Mouse (Mus musculus) cerebellum, adult 18-20 months (tissue): ENCODE data around the gene Ddr2.
A peak's percentile ranks its signal among the peaks of the same experiment; 100 is the strongest.

ENCODE experiments used
- DNase-seq, 2 experiments: peaks; one replicate each; pipeline ENCODE4 v3.0.0; 2021

The Ddr2 gene

DNA sequence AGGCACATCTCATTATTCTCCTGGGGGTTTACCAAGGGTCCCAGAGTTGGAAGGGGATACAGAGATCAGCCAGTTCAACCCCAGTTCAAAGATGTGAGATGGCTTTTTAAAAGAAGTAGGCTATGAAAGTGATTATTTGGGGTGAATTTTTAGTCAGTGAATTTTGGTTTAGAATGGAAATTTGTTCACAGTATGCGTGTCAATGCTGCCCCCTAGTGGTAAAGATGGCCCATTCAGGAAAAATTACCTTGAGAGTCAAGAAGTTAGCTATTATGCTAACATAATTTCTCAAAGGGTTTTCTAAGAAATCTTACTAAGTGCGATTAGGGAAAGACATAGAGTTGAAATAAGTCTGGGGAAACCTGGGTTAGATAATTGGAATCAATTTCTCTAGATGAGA lies 171.2 kb downstream of the Ddr2 start:
- DNase-seq, result peak; percentile 41 to 55

- DNase-seq, result peak; percentile 68 to 72
Measured at GRCm38 (mm10) chr1:169934005-169934725, 176.4 kb downstream of the Ddr2 start.

DNA sequence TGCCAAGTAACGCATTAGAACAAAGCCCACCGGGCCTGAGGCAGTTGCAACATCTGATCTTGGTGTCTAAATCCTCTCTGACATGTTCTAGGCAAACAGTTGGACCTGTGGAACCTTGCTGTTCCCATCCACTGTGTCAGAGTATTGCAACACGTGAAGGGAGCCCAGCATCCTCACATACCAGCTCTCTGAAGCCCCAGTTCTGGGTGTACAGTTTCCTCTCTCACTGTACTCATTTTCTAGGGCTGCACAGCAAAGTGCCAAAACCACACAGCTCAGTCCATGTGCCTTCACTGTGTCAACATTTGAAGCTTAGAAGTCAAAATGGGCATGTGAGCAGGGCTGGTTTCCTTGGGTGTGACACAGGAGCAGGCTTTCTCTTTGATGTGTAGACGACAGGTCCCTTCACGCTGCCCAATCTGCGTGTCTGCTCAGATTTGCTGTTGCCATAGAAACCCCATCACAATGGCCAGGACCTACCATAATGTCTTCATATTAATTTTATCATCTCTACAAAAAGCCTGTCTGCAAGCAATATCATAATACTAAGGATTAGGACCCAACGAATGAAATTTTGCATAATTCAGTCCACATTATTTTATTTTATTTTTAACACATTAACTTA lies 178.3 kb downstream of the Ddr2 start:
- DNase-seq, result no peak

- DNase-seq, result no peak
Measured at GRCm38 (mm10) chr1:169931698-169932097, 178.9 kb downstream of the Ddr2 start.

DNA sequence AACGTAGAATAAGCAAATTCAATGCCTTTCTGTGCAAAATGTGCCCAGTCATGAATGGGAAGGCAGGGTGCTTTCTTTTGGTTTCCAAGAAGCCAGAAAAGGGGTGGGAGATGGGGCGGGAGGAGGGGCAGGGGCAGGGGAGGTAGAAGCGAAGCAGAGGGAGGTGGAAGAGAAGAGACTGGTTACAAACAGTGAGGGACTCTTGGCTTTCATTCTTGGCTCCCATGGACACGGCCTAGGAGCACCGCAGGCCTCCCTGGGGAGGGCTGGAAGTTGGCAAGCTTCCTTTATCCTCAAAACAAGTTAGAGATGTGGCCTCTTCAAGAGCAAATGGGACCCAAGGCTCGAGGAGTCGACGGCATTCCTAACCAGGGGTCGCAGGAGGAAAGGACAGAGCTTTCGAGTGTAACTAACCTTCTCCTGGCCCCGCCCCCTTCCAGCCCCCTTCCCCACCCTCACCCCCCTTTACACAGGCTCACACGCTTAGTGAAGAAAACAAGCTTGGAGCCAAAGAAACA lies 182.0 kb downstream of the Ddr2 start, which contains the start of gene Ccdc190:
Gene Ccdc190, plus strand, starts transcription at position 195 of the 518 bp plus-strand sequence.
- peak in 1 of 2 experiments; percentile 14 for DNase-seq

DNA sequence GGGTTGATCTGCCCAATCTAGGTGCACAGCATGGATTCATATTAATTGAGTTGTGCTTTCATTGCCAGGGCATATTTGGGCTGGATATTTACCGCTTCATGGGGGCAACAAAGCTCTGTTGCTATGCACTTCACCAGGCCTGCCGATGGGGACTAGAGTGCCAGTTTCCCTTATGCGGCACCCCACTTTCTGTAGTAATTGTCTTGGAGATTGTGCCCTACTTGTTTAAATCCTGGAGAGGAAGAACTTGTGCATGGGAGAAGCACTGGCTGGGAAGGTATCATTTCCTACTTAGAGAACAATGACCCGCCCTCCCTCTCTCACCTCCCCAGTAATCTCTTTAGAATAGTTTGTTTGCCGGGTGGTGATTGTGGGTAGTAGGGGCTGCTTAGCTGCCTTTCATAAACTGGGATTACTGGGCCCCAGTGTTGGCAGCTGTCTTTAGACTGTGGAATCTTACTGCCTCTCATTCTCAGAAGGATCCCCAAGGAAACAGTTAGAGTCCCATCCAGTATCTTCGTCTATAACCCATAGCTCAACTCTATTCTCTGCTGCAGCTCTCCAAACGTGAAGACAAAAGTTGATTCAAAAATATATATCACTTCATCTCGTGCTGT lies 182.7 kb downstream of the Ddr2 start:
- no peak for DNase-seq

DNA sequence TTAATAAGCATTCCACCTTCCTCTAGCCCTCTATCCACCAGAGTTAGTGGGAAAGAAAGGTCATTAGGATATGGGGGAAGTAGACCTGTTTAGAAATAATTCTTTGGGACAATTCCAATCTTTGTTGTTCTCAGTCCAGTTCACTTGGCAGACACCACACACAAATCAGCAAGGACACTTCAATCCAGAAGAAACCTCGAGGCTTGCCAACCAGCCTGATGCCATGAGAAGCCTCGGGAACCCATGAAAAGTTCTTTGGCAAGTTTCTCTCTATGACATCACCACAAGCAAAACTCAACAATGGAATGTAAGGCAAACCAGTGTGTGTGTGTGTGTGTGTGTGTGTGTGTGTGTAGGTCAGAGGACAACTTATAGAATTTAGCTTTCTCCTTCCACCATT lies 186.0 kb downstream of the Ddr2 start:
- no peak for DNase-seq
